Mouse (Mus musculus): Measurements from ENCODE around the gene Srgap2. TPM values are rescaled to one million over a fixed set of nuclear protein-coding genes. Genes with fewer than 3 reads are reported as not detected.

Srgap2 gene
- total and polyA plus RNA-seq, 2 experiments from 2014 or later: 24.5 to 69.3 TPM

DNA sequence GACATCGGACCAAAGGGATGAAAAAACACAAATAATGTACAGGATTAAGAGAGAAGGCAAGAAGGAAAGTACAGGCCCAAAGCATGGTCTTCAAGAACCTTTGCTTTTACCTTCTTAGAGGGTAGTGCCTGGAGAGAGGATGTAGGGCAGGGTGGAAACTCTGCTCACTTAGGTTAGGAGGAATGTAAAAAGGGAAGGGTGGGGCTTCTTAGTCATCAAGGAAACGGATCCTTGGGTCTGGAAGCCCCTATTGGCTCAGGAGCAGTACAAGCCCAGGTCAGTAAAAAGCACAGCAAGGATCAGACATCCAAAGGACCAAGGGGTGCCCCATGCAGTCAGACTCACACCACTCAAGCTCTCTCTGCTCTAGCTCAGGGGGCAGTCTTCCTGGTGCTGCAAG lies 239.9 kb downstream of the Srgap2 start:
- WGBS: 64% methylated on average over 2 of the region's 2 CpGs
- no peak for TF ChIP-seq CTCF (IDR thresholded peaks at IDR 0.05; ENCODE audit: low read depth)

DNA sequence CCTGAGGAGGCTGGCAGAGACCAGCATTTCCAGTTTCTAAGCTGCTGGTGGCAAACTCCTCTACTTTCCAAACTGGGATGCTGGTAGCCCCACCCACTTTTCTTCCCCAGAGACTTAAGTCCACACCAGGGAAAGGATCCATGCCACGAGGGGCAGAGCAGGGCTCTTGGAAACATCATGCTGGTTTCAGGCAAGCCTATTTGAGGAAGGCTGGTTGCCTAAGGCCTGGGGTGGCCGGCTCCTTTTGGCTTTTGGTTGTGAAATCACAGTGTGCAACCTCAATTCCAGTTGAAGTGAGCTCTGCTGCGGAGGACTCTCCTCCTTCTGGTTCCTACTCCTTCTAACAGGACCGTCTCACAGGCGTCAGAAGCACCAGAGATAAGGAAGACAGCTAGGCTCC lies 240.3 kb downstream of the Srgap2 start:
- no peak overlapping the region for H3K4me2 ChIP-seq (ENCODE audit: low read depth, low read length)
- ATAC-seq (no peak), DNase-seq (ENCODE audit: low spot score) (no peak)
- H3K27ac ChIP-seq: no peak overlapping the region
- no peak overlapping the region for H3K4me3 ChIP-seq (ENCODE audit: low read length)
- H3K9ac ChIP-seq (replicated peaks; ENCODE audit: low read length): no peak overlapping the region
- no peak for TF ChIP-seq CTCF (IDR thresholded peaks at IDR 0.05; ENCODE audit: low read depth)
- peaks cover 15% of the 10 kb centered on the region for H3K36me3 ChIP-seq (ENCODE audit: insufficient read depth, low read length)
- H3K4me1 ChIP-seq (ENCODE audit: insufficient read depth, low read length): no peaks in the 10 kb centered on the region
- H3K27me3 ChIP-seq (ENCODE audit: insufficient read depth, low read length): no peaks in the 10 kb centered on the region
- no peaks in the 10 kb centered on the region for H3K9me3 ChIP-seq (ENCODE audit: low read length)
- 85% methylated on average over 5 of the region's 5 CpGs for WGBS

More for the DNA sequence above, 239.9 kb downstream of the Srgap2 start:
- Histone ChIP-seq H3K4me3 (ENCODE audit: low read length) (no peak overlapping the region), H3K36me3 (ENCODE audit: insufficient read depth, low read length) (peaks cover 19% of the 10 kb centered on the region), H3K27me3 (ENCODE audit: insufficient read depth, low read length) (no peaks in the 10 kb centered on the region), H3K27ac (no peak overlapping the region), H3K4me2 (ENCODE audit: low read depth, low read length) (no peak overlapping the region), H3K4me1 (ENCODE audit: insufficient read depth, low read length) (no peaks in the 10 kb centered on the region), H3K9me3 (ENCODE audit: low read length) (no peaks in the 10 kb centered on the region), H3K9ac (replicated peaks; ENCODE audit: low read length) (no peak overlapping the region)
- ATAC-seq (no peak), DNase-seq (ENCODE audit: low spot score) (no peak)

DNA sequence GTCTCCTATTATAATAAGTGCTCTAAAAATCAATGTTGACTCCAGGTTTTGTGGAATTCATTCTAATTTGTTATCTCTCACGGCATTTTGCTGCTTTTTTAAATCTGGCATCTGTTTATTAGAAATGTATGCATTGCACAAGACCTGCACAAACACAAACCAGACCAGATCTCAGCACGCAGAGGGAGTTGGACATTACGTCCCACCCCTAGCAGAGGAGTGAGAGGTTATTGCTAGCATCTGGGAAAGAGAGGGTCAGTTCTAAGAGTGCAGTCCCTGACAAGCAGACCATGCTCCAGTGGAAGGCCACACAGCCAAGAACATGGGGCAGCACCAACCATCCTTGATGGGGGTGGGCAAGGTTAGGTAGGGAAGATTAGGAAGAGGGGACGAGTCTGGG lies 242.5 kb downstream of the Srgap2 start:
- Histone ChIP-seq H3K4me3 (ENCODE audit: low read length) (no peak overlapping the region), H3K9me3 (ENCODE audit: low read length) (no peaks in the 10 kb centered on the region), H3K27me3 (ENCODE audit: insufficient read depth, low read length) (no peaks in the 10 kb centered on the region), H3K4me2 (ENCODE audit: low read depth, low read length) (no peak overlapping the region), H3K27ac (no peak overlapping the region), H3K9ac (replicated peaks; ENCODE audit: low read length) (no peak overlapping the region), H3K4me1 (ENCODE audit: insufficient read depth, low read length) (no peaks in the 10 kb centered on the region), H3K36me3 (ENCODE audit: insufficient read depth, low read length) (peaks cover 5% of the 10 kb centered on the region)
- DNase-seq (ENCODE audit: low spot score) (no peak), ATAC-seq (no peak)
- WGBS: 82% methylated on average over 4 of the region's 4 CpGs
- TF ChIP-seq CTCF (IDR thresholded peaks at IDR 0.05; ENCODE audit: low read depth): no peak

DNA sequence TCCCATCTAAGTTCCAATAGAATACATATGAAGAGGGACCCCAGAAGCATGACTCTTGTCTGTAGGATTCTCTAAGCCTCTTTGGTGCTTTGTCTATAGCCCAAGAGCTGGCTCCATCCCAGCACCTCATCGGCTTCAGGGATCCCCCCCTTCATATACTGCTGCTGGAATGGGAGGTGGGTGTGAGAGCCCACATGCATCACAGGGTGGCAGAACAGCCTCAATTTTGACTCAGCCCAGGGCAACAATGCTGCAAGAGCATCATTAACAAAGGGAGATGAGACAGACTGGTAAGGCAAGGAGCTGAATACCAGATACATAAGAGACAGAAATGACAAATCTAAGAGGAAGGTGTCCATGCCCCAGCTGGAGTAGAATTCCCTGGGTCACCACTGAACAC lies 243.0 kb downstream of the Srgap2 start:
- no peak overlapping the region for H3K4me2 ChIP-seq (ENCODE audit: low read depth, low read length)
- H3K27ac ChIP-seq: no peak overlapping the region
- H3K27me3 ChIP-seq (ENCODE audit: insufficient read depth, low read length): no peaks in the 10 kb centered on the region
- DNase-seq (ENCODE audit: low spot score) (peak; percentile 41), ATAC-seq (peak; percentile 50)
- H3K9ac ChIP-seq (replicated peaks; ENCODE audit: low read length): no peak overlapping the region
- H3K9me3 ChIP-seq (ENCODE audit: low read length): no peaks in the 10 kb centered on the region
- 38% methylated on average over 1 of the region's 1 CpGs for WGBS
- no peak overlapping the region for H3K4me3 ChIP-seq (ENCODE audit: low read length)
- peak; percentile 43 for TF ChIP-seq CTCF (IDR thresholded peaks at IDR 0.05; ENCODE audit: low read depth)
- peaks cover under 1% of the 10 kb centered on the region for H3K36me3 ChIP-seq (ENCODE audit: insufficient read depth, low read length)
- H3K4me1 ChIP-seq (ENCODE audit: insufficient read depth, low read length): no peaks in the 10 kb centered on the region

DNA sequence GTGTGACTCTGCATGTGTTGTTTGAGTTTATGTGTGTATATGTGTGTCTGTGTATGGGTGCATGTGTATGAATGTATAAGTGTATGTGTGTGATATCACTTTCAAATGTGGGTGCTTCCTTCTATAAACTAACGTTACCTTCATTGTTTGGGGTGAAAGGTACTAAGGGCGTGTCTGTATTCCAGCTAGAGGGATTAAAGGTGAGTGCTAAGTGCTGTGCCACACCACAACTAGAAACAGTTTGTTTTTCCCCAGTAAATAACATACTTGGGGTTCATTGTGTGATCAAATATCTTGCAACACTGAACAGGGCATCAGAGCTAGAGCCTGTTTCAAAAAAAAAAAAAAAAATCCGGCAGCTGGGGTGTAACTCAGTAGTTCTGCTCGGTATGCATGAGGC lies 245.4 kb downstream of the Srgap2 start:
- H3K4me1 ChIP-seq (ENCODE audit: insufficient read depth, low read length): no peaks in the 10 kb centered on the region
- H3K4me2 ChIP-seq (ENCODE audit: low read depth, low read length): no peak overlapping the region
- H3K9me3 ChIP-seq (ENCODE audit: low read length): no peaks in the 10 kb centered on the region
- no peak for TF ChIP-seq CTCF (IDR thresholded peaks at IDR 0.05; ENCODE audit: low read depth)
- H3K27ac ChIP-seq: no peak overlapping the region
- no peak overlapping the region for H3K4me3 ChIP-seq (ENCODE audit: low read length)
- 46% methylated on average over 4 of the region's 4 CpGs for WGBS
- H3K27me3 ChIP-seq (ENCODE audit: insufficient read depth, low read length): no peaks in the 10 kb centered on the region
- H3K9ac ChIP-seq (replicated peaks; ENCODE audit: low read length): no peak overlapping the region
- ATAC-seq (peak; percentile 3; the same call in 1 of the 2 replicates), DNase-seq (ENCODE audit: low spot score) (no peak)
- no peaks in the 10 kb centered on the region; the same call in 1 of the 2 replicates for H3K36me3 ChIP-seq (ENCODE audit: insufficient read depth, low read length)

DNA sequence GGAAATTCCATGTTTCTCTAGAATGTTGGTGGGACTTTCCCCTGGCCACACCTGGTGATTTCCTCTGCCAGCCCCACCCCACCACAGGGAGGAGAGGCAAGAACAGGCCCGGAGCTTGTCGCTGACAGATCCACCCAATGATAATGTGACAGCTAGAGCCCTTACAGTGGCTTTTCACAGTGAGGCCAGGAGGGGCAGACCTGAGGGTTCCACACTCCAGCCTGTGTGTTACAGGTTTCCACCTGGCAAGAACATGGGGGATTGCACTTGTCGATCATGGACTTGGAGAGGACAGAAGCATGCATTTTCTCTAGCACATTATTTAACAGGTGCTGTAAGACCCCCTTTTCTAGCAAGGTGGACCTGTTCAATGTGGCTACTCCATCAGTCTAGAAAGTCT lies 246.9 kb downstream of the Srgap2 start:
- H3K27me3 ChIP-seq (ENCODE audit: insufficient read depth, low read length): no peaks in the 10 kb centered on the region
- no peak overlapping the region for H3K27ac ChIP-seq
- no peak for ATAC-seq
- H3K36me3 ChIP-seq (ENCODE audit: insufficient read depth, low read length): no peaks in the 10 kb centered on the region
- no peak overlapping the region for H3K9ac ChIP-seq (replicated peaks; ENCODE audit: low read length)
- no peak overlapping the region for H3K4me3 ChIP-seq (ENCODE audit: low read length)
- WGBS: 69% methylated on average over 3 of the region's 3 CpGs
- no peak overlapping the region for H3K4me2 ChIP-seq (ENCODE audit: low read depth, low read length)
- H3K4me1 ChIP-seq (ENCODE audit: insufficient read depth, low read length): no peaks in the 10 kb centered on the region
- DNase-seq (ENCODE audit: low spot score): no peak
- no peaks in the 10 kb centered on the region for H3K9me3 ChIP-seq (ENCODE audit: low read length)
- TF ChIP-seq CTCF (IDR thresholded peaks at IDR 0.05; ENCODE audit: low read depth): peak; percentile 28

DNA sequence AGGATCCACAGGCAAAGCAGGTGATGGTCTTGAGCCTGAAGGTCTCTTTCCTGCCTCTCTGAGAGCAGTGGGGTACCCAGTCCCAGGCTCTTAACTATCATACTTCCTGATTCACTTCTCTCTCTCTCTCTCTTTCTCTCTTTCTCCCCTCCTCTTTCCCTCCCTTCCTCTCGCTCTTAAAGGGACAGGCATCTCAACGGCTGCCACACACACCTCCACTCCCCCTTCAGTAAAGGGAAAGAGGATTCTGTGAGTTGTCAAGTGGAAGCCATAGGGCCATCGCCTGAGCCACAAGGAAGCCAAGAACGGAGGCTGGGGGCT lies 247.7 kb downstream of the Srgap2 start, which contains the start of gene Ikbke:
TSS of gene Ikbke (minus strand) at position 151 of the 321 bp plus-strand sequence.
- DNase-seq (ENCODE audit: low spot score) (no peak), ATAC-seq (no peak)
- no peaks in the 10 kb centered on the region for H3K9me3 ChIP-seq (ENCODE audit: low read length)
- H3K27ac ChIP-seq: no peak within 1 kb of the TSS
- H3K27me3 ChIP-seq (ENCODE audit: insufficient read depth, low read length): no peaks in the 10 kb centered on the region
- H3K9ac ChIP-seq (replicated peaks; ENCODE audit: low read length): no peak within 1 kb of the TSS
- 50% methylated on average over 4 of the region's 4 CpGs for WGBS
- H3K36me3 ChIP-seq (ENCODE audit: insufficient read depth, low read length): no peaks in the 10 kb centered on the region
- peak within 1 kb of the TSS; percentile 16; the same call in 1 of the 2 replicates for H3K4me2 ChIP-seq (ENCODE audit: low read depth, low read length)
- H3K4me3 ChIP-seq (ENCODE audit: low read length): no peak within 1 kb of the TSS; the same call in 1 of the 2 replicates
- no peak for TF ChIP-seq CTCF (IDR thresholded peaks at IDR 0.05; ENCODE audit: low read depth)
- H3K4me1 ChIP-seq (ENCODE audit: insufficient read depth, low read length): no peaks in the 10 kb centered on the region
